Mouse (Mus musculus) spleen, adult 2 months (tissue): ENCODE data around the gene Tmem120a. TPM values are rescaled to one million over a fixed set of nuclear protein-coding genes. Genes with fewer than 3 reads are reported as not detected.

Source experiments
- DNase-seq, 2 experiments: peaks; one replicate each; pipeline versions ENCODE4 v3.0.0 to v3.0.0-alpha.2; 2012 to 2021; ENCODE audit warnings: low spot score in 2 of 2, low read depth in 1 of 2
- H3K27ac ChIP-seq: fragments of 200-500 bp; 2 replicates; pipeline ENCODE4 v1.5.1; 2012; ENCODE audit warnings: low read length, inconsistent platforms; ENCODE audit not compliant: insufficient read depth
- H3K27me3 ChIP-seq: fragments of 200-500 bp; 2 replicates; pipeline ENCODE4 v1.6.1; 2012; ENCODE audit warnings: mild to moderate bottlenecking, moderate library complexity, low read length, inconsistent platforms; ENCODE audit not compliant: control insufficient read depth, insufficient read depth
- H3K36me3 ChIP-seq: fragments of 200-500 bp; 2 replicates; pipeline ENCODE4 v1.6.1; 2012; ENCODE audit warnings: mild to moderate bottlenecking, low read length, inconsistent platforms; ENCODE audit not compliant: control insufficient read depth, insufficient read depth
- H3K4me1 ChIP-seq: fragments of 200-500 bp; 2 replicates; pipeline ENCODE4 v1.6.1; 2011; ENCODE audit warnings: inconsistent platforms; ENCODE audit not compliant: control insufficient read depth, insufficient read depth, insufficient read length
- H3K4me3 ChIP-seq: fragments of 200-500 bp; 2 replicates; pipeline ENCODE4 v1.5.1; 2011; ENCODE audit warnings: mild to moderate bottlenecking, inconsistent platforms; ENCODE audit not compliant: insufficient read depth, insufficient read length; ENCODE audit errors: extremely low read depth
- CTCF ChIP-seq: fragments of 200-500 bp; IDR thresholded peaks from 2 replicates; pipeline ENCODE4 v1.5.1; 2011; ENCODE audit warnings: mild to moderate bottlenecking, inconsistent platforms; ENCODE audit not compliant: insufficient read depth, insufficient read length, insufficient replicate concordance; ENCODE audit errors: extremely low read depth
- POLR2A ChIP-seq: fragments of 200-500 bp; IDR thresholded peaks from 2 replicates; pipeline ENCODE4 v1.6.1; 2011; ENCODE audit warnings: low read depth, low read length, inconsistent platforms
- WGBS: fragments of 180-500 bp; shearing (Covaris S2); methylation state at CpG from one replicate; pipeline ENCODE4 v1.1.7; 2018; 5-methylcytosine and 5-hydroxymethylcytosine counted together
- polyA plus RNA-seq: library from polyadenylated mRNA; depleted of rRNA; stranded (reverse); fragments of >200 nt; gene quantifications from 2 replicates; pipeline ENCODE4 v1.2.3, GENCODE M21; 2012

Gene Tmem120a
- polyA plus RNA-seq, 1 experiment: 16.1 TPM

DNA sequence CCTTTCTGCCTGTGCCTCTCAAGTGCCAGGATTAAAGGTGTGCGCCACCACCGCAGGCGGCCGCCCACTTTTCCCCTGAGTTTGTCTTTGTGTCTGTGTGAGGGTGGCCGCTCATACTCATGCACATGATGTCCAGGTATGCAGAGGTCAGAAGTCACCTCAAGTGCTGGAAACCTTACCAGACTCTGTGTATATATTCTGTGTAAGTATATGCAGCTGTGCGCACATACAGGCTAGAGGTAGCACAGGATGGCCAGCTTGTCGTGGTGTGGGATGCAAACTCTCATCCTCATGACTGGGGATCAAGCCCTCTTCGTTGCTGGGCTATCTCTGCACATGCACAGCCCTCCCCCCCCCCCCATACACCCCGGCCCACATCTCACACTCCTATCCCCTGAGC lies 16.4 kb downstream of the Tmem120a start:
- H3K36me3 ChIP-seq: peaks cover 33% of the 10 kb centered on the region
- no peak for DNase-seq
- WGBS: 97% methylated on average over 9 of the region's 9 CpGs
- no peaks in the 10 kb centered on the region for H3K27me3 ChIP-seq
- H3K4me3 ChIP-seq: no peak overlapping the region
- no peaks in the 10 kb centered on the region for H3K4me1 ChIP-seq
- H3K27ac ChIP-seq: no peak overlapping the region
- TF ChIP-seq POLR2A (no peak), CTCF (no peak)

DNA sequence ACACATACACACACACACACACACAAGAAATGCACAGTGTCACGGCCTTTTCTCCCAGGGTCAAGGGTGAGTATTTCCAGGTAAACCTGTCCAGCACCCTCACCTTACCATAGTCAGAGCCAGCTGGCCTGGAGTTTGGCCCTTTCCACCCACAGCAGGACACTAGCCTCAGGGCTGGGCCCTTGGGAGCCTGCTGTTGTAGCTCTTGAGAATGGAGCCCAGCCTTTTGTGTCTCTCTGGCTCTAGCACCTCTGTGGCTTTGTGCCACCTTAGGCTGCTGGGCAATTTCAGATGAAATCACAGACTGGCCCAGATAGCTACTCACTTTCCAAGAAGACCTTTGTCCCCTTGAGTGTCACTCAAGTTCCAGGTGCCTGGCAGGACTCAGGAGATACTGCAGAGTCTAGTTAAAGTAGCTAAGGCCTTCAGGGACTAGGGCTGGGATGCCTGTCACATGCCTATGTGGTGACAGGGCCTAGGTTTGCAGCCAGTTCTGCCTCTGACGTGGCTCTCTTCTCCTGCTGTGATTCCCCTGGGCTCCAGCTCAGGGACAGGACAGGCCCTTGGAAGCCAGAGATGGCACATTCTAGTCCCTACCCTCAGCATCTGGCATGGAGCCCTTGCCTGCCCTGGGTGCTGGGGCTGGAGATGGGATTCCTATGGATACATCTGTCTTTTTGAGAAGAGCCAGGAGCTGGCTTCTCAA lies 17.5 kb downstream of the Tmem120a start:
- no peak for TF ChIP-seq CTCF
- TF ChIP-seq POLR2A: no peak
- no peak overlapping the region for H3K4me3 ChIP-seq
- no peaks in the 10 kb centered on the region for H3K27me3 ChIP-seq
- WGBS: 84% methylated on average over 2 of the region's 2 CpGs
- DNase-seq: no peak
- no peak overlapping the region for H3K27ac ChIP-seq
- no peaks in the 10 kb centered on the region for H3K4me1 ChIP-seq
- H3K36me3 ChIP-seq: peaks cover 23% of the 10 kb centered on the region

DNA sequence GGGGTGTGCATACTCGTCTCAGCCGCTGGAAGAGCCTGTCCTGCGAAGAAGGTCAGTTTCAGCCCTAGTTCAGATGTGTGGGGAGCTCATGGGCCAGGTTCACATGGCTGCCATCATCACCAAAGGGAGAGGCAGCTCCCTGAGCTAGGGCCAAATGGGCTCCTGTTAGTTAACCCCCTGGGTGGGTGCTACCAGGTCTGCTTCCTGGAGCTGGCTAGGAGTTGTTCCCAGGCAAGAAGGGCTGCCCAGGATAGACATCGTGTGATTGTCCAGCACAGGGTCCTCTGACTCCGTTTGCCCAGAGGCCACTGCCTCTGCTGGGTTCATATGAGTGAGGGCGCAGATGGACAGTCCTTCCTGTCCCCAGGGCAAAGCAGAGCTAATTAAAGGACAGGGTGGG lies 18.3 kb downstream of the Tmem120a start:
- DNase-seq: no peak
- TF ChIP-seq POLR2A (no peak), CTCF (no peak)
- no peak overlapping the region for H3K4me3 ChIP-seq
- 89% methylated on average over 6 of the region's 6 CpGs for WGBS
- no peaks in the 10 kb centered on the region for H3K27me3 ChIP-seq
- no peaks in the 10 kb centered on the region for H3K4me1 ChIP-seq
- peaks cover 15% of the 10 kb centered on the region for H3K36me3 ChIP-seq
- H3K27ac ChIP-seq: no peak overlapping the region

DNA sequence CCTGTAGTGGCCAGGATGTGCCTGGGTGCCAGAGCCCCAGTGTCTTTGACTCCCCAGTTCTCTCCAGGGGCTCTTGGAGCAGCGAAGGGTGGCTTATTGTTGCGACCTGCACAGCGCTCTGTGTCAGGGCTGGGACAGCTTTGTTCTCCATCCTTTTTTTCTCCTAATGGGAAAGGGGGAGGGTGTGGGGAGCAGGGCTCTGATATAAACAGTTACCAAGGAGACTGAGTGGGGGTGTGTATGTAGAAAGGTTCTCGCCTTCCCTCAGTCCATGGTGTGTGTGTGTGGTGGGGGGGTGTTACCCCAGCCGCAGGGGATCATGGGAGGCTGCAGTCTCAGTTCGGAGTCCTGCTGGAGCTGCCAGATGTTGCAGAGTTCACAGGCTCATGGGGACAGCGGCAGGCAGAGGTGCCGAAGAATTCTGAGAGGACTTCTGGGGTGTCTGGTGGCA lies 18.8 kb downstream of the Tmem120a start:
- DNase-seq: no peak
- TF ChIP-seq CTCF (no peak), POLR2A (no peak)
- Histone ChIP-seq H3K4me3 (no peak overlapping the region), H3K36me3 (peaks cover 10% of the 10 kb centered on the region), H3K27me3 (no peaks in the 10 kb centered on the region), H3K27ac (no peak overlapping the region), H3K4me1 (no peaks in the 10 kb centered on the region)
- 85% methylated on average over 8 of the region's 8 CpGs for WGBS

DNA sequence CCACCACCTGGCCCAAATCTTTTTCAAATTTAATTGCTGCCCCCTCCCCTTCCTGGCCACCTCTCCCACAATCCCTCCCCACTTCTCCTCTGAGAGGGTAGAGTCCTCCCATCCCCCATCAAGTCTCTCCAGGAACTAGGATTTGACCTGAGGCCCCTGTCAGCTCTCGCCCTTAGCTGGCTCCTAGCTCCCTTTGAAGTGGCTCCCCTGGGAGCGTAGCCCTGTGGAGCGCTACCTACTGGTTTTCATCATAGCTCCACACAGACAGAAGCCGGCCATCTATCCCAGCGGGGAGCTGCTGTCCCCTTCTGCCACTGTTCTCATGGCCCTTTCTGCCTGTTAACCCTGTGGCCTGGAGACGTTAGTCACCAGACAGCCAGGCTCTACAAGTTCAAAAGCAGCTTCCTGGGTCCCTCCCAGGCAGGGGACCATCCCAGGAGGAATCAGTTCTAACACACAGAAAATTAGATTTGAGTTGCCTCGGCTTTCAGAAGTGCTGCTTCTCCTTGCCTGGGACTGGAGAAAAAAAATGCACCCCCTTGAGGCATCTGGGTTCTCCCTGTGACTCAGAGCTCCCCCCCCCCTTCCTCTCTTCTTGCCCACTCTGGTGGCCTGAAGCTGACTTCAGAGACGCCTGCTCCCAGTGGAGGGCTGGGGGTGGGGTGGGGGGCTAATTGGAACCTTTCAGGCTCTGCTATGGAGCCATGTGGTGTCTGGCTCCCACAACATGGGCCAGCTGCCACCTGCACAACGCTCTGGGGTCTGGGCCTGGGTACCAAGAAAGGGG lies 19.5 kb downstream of the Tmem120a start:
- TF ChIP-seq CTCF (no peak), POLR2A (no peak)
- 86% methylated on average over 9 of the region's 9 CpGs for WGBS
- Histone ChIP-seq H3K27ac (no peak overlapping the region), H3K36me3 (peaks cover 7% of the 10 kb centered on the region), H3K27me3 (no peaks in the 10 kb centered on the region), H3K4me3 (no peak overlapping the region), H3K4me1 (no peaks in the 10 kb centered on the region)
- no peak for DNase-seq

DNA sequence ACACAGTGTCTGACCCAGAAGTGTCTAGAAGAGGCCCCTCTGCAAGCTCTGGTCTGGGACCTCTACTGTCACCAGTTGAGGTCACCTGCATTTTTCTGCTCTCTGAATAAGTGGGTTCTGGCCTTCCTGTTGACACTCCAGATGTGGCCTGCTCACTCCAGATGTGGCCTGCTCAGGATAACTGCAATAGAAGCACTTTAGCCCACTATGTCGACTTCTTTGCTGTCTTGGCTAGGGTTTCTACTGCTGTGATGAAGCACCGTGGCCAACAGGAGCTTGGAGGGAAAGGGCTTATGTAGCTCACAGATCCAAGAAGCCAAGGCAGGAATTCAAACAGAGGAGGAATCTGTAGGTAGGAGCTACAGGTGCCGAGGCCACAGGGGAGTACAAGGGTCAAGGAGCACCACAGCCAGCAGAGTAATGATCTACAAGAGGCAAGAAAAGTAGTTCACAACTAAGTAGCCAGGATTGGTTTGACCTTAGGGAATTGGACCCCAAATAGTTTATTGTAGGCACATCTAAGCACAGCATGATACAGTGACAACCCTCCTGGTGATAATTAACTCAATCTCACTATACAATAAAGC lies 21.0 kb downstream of the Tmem120a start:
- 78% methylated on average over 3 of the region's 3 CpGs for WGBS
- H3K36me3 ChIP-seq: no peaks in the 10 kb centered on the region; the same call in 1 of the 2 replicates
- no peaks in the 10 kb centered on the region for H3K4me1 ChIP-seq
- H3K4me3 ChIP-seq: no peak overlapping the region
- no peak for TF ChIP-seq POLR2A
- no peak for TF ChIP-seq CTCF
- no peaks in the 10 kb centered on the region for H3K27me3 ChIP-seq
- H3K27ac ChIP-seq: no peak overlapping the region
- DNase-seq: no peak
